Mouse (Mus musculus) forebrain, embryonic 14.5 days (tissue): ENCODE results near the gene Atp8b4. TPM values are rescaled to one million over a fixed set of nuclear protein-coding genes. Genes with fewer than 3 reads are reported as not detected.

Experiments used
- ATAC-seq: fragments of 200-750 bp; cut with Nextera tagmentation; 2 replicates; pipeline ENCODE4 v1.8.0; 2017; ENCODE audit warnings: mild to moderate bottlenecking, moderate library complexity
- DNase-seq: peaks from one replicate; pipeline ENCODE4 v3.0.0-alpha.2; 2015; ENCODE audit warnings: low spot score
- H3K27ac ChIP-seq: fragments of 300-500 bp; sonication (generic); 2 replicates; pipeline ENCODE4 v1.5.1; 2014; ENCODE audit warnings: low read depth, mild to moderate bottlenecking, control low read depth, low read length, moderate library complexity
- H3K27me3 ChIP-seq: fragments of 300-500 bp; sonication (generic); replicated peaks from 2 replicates; pipeline ENCODE4 v1.6.1; 2014; ENCODE audit warnings: low read length, control low read depth, mixed read lengths; ENCODE audit not compliant: control insufficient read depth, insufficient read depth
- H3K36me3 ChIP-seq: fragments of 300-500 bp; sonication (generic); 2 replicates; pipeline ENCODE4 v1.6.1; 2014; ENCODE audit warnings: low read length, control low read depth; ENCODE audit not compliant: control insufficient read depth, insufficient read depth
- H3K4me1 ChIP-seq: fragments of 300-500 bp; sonication (generic); 2 replicates; pipeline ENCODE4 v1.6.1; 2014; ENCODE audit warnings: antibody characterized with exemption, low read length, control low read depth; ENCODE audit not compliant: control insufficient read depth, insufficient read depth
- H3K4me2 ChIP-seq: fragments of 300-500 bp; sonication (generic); 2 replicates; pipeline ENCODE4 v1.6.1; 2014; ENCODE audit warnings: mild to moderate bottlenecking, control low read depth, low read length
- H3K4me3 ChIP-seq: fragments of 300-500 bp; sonication (generic); 2 replicates; pipeline ENCODE4 v1.5.1; 2014; ENCODE audit warnings: low read depth, low read length, control low read depth
- H3K9ac ChIP-seq: fragments of 300-500 bp; sonication (generic); 2 replicates; pipeline ENCODE4 v1.6.1; 2014; ENCODE audit warnings: mild to moderate bottlenecking, low read length, control low read depth, moderate library complexity
- H3K9me3 ChIP-seq: fragments of 300-500 bp; sonication (generic); replicated peaks from 2 replicates; pipeline ENCODE4 v1.6.1; 2016; ENCODE audit warnings: low read length, control low read depth, mixed read lengths; ENCODE audit not compliant: control insufficient read depth
- WGBS: fragments of 180-500 bp; shearing (Covaris S2); extraction: QIAGEN DNeasy Blood & Tissue Kit; methylation state at CpG from one replicate; pipeline ENCODE4 v1.1.7; 2014; 5-methylcytosine and 5-hydroxymethylcytosine counted together
- polyA plus RNA-seq: library from polyadenylated mRNA; unstranded; fragments of >200 nt; fragmentation: Nextera tagmentation; extraction: Ambion mirVana; gene quantifications from 2 replicates; pipeline ENCODE4 v1.2.1, GENCODE M21; 2014

Gene Atp8b4
- polyA plus RNA-seq, 1 experiment from 2014 or later: 0.06 TPM

DNA sequence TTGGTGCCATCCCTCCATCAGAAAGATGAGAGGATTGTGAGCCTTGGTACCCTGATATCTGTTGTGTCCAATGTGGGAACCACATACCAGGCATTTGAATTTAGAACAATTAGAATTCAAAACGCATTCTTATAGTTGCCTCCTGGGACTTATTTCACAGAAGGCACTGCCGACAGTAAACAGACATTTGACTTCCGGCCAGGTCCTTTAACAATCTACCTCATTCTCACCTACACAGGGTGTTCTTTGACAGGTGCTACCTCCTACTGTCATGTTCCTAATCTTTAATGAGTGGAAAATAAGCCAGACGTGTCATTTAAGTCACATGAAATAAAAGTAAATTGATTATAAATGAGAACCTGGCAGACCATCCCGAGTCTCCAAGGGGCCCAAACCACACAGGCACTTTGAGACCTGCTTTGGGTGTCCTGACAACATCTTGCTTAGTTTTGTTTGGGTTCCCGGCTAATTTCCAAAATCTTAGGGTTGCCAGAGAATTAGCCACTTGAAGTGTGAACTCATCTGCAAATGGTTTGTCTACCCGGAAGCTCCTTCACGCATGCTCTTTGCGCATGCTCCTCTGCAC lies 67.9 kb downstream of the Atp8b4 start:
- Histone ChIP-seq H3K4me1 (no peaks in the 10 kb centered on the region), H3K27me3 (no peaks in the 10 kb centered on the region), H3K4me2 (no peak overlapping the region), H3K9ac (no peak overlapping the region), H3K4me3 (no peak overlapping the region), H3K36me3 (no peaks in the 10 kb centered on the region), H3K27ac (no peak overlapping the region), H3K9me3 (no peaks in the 10 kb centered on the region)
- 65% methylated on average over 9 of the region's 9 CpGs for WGBS
- peak; percentile 42; the same call in 1 of the 2 replicates for ATAC-seq
- DNase-seq: peak; percentile 52

DNA sequence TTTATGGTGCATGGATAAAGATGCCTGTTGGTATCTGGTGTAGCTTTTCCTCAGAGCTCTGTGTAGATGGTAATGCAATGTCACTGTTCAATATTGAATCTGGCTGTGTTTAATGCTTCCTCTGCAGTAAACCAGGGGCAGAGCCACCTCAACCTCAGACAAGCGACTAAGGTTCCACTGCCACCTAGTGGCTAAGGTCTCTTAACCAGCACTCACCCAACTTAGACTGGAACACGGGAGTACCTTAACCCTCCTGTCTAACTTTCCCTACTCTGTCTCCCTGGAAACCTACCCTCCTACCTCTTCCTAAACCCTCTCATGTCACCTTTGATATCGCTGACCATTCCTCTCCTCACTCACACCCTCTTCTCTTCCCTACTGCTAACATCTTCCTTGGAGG lies 71.2 kb downstream of the Atp8b4 start:
- no peak overlapping the region for H3K9ac ChIP-seq
- ATAC-seq (no peak; the same call in 1 of the 2 replicates), DNase-seq (peak; percentile 84)
- 15% methylated on average over 3 of the region's 3 CpGs for WGBS
- no peaks in the 10 kb centered on the region for H3K9me3 ChIP-seq
- H3K36me3 ChIP-seq: no peaks in the 10 kb centered on the region
- H3K4me3 ChIP-seq: no peak overlapping the region
- peaks cover 4% of the 10 kb centered on the region; the same call in 1 of the 2 replicates for H3K4me1 ChIP-seq
- H3K4me2 ChIP-seq: no peak overlapping the region
- no peak overlapping the region for H3K27ac ChIP-seq
- H3K27me3 ChIP-seq: no peaks in the 10 kb centered on the region

DNA sequence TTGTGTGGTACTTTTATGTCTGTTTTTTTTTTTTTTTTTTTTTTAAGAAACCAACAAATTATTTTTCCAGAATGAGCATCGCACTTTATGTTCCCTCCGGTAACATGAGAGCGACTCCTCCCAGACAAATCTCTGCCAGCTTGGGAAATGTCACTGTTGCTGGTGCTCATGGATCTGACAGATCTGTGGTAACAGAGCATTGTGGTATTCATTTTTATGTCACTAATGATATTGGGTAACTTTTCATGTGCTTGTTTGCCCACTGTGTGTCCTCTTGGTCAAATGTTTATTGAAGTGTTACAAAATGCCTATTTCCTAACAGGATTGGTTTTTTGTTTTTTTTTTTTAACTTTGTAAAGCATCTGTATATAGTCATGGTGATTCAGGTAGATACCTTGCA lies 75.3 kb downstream of the Atp8b4 start:
- WGBS: 58% methylated on average over 3 of the region's 3 CpGs
- Histone ChIP-seq H3K9ac (no peak overlapping the region), H3K36me3 (no peaks in the 10 kb centered on the region), H3K4me1 (peaks cover 4% of the 10 kb centered on the region; the same call in 1 of the 2 replicates), H3K27me3 (no peaks in the 10 kb centered on the region), H3K4me3 (no peak overlapping the region), H3K9me3 (no peaks in the 10 kb centered on the region), H3K4me2 (peak overlapping the region; percentile 2; the same call in 1 of the 2 replicates), H3K27ac (no peak overlapping the region)
- peak; percentile 15 for DNase-seq
- ATAC-seq: no peak

DNA sequence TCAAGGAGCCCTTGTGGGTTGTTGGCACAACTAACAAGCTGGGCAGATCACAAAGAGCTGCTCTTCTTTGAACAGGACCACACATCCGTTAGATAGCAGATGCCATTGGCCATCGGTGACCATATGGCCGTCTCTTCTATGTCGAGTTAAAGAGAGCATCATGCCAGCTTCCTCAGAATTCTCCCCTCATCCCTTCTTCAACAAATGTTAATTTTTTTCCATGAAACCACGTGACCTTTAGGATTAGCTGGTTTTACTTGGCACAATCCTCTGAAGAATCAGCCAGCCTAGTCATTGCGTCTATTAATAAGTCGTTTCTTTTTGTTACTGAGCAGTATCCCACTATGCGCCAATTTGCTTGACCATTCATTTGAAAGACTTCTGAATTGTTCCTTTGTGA lies 75.8 kb downstream of the Atp8b4 start:
- peak; percentile 73 for ATAC-seq
- H3K9me3 ChIP-seq: no peaks in the 10 kb centered on the region
- H3K27ac ChIP-seq: no peak overlapping the region
- peaks cover 4% of the 10 kb centered on the region; the same call in 1 of the 2 replicates for H3K4me1 ChIP-seq
- H3K4me2 ChIP-seq: peak overlapping the region; percentile 2; the same call in 1 of the 2 replicates
- no peak overlapping the region for H3K9ac ChIP-seq
- H3K36me3 ChIP-seq: no peaks in the 10 kb centered on the region
- no peaks in the 10 kb centered on the region for H3K27me3 ChIP-seq
- peak; percentile 68 for DNase-seq
- 37% methylated on average over 8 of the region's 8 CpGs for WGBS
- no peak overlapping the region for H3K4me3 ChIP-seq

DNA sequence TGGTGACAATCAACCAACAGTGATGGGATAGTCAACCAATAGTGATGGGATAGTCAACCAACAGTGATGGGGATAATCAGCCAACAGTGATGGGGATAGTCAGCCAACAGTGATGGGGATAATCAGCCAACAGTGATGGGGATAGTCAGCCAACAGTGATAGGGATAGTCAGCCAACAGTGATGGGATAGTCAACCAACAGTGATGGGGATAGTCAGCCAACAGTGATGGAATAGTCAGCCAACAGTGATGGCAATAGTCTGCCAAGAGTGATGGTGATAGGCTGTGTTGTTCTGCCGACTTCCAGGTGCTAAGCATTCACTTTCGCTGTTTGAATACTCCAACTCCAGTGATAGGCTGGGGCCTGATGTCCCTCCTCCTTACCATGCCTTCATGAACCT lies 79.6 kb downstream of the Atp8b4 start:
- H3K27me3 ChIP-seq: no peaks in the 10 kb centered on the region
- no peak overlapping the region for H3K9ac ChIP-seq
- WGBS: 71% methylated on average over 2 of the region's 2 CpGs
- peak; percentile 3 for DNase-seq
- H3K27ac ChIP-seq: no peak overlapping the region
- ATAC-seq: no peak
- peaks cover 4% of the 10 kb centered on the region; the same call in 1 of the 2 replicates for H3K4me1 ChIP-seq
- no peaks in the 10 kb centered on the region for H3K36me3 ChIP-seq
- no peak overlapping the region for H3K4me2 ChIP-seq
- H3K9me3 ChIP-seq: no peaks in the 10 kb centered on the region
- H3K4me3 ChIP-seq: no peak overlapping the region

DNA sequence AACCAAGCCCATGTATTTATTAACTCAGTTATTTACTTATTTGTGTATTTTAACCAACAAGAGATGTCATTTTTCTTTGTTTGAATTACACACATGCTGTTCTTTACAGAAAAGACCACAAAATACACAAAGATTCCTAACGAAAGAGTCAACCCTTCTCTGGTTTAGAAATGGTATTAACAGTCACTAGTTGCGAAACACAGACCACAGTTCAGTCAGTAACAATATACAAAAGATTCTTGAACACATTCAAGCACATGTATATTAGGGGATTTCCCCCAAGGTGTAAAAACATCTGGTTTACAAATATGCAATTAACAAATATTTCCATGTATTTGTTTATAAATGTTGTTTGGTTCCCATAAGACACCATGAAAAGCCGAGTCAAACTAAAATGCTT lies 81.6 kb downstream of the Atp8b4 start:
- no peak overlapping the region for H3K4me2 ChIP-seq
- no peaks in the 10 kb centered on the region for H3K9me3 ChIP-seq
- no peak overlapping the region for H3K4me3 ChIP-seq
- WGBS: 90% methylated on average over 3 of the region's 3 CpGs
- H3K9ac ChIP-seq: no peak overlapping the region
- H3K27ac ChIP-seq: no peak overlapping the region
- no peak for DNase-seq
- no peaks in the 10 kb centered on the region for H3K36me3 ChIP-seq
- no peaks in the 10 kb centered on the region for H3K27me3 ChIP-seq
- ATAC-seq: no peak
- no peaks in the 10 kb centered on the region for H3K4me1 ChIP-seq

DNA sequence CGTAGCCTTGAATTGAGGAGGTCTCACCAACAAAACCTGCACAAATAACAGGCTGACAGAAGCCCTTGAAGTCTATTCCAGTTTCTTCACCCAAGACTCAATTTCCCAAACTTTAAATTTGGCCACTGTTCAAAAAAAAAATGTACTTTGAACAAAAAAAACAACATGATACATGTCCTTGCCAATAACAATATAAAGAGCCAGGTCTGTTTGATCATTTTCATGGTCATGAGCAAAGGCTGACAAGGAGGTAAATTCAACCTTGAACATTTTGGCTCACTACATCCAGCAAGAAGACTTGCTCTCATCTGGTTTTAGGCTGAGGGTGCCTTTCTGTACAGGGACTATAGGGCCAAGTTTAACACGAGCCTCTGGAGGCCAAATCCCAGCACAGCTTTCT lies 83.7 kb downstream of the Atp8b4 start:
- ATAC-seq (no peak), DNase-seq (no peak)
- Histone ChIP-seq H3K9ac (no peak overlapping the region), H3K27me3 (no peaks in the 10 kb centered on the region), H3K36me3 (no peaks in the 10 kb centered on the region), H3K27ac (no peak overlapping the region), H3K4me2 (no peak overlapping the region), H3K4me1 (no peaks in the 10 kb centered on the region), H3K9me3 (no peaks in the 10 kb centered on the region), H3K4me3 (no peak overlapping the region)
- WGBS: 54% methylated on average over 2 of the region's 2 CpGs

DNA sequence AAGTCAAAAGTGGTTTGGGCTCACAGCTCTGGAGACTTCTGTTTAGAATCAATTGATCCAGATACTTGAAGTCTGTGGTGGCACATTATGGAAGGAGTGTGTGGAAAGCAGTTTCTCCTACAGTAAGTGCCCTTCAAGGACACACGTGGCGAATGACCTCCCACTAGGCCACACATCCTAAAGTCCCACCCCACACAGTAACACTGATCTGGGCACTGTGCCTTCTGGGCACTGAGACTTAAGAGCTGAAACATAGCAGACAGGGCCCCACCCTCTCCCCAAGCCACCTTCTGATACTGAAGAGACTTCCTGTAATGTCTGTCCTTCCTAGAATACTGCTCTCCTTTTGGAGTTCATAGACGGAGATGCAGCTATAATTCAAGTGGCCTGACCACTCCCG lies 84.5 kb downstream of the Atp8b4 start:
- ATAC-seq (no peak), DNase-seq (no peak)
- no peaks in the 10 kb centered on the region for H3K27me3 ChIP-seq
- no peaks in the 10 kb centered on the region for H3K4me1 ChIP-seq
- no peak overlapping the region for H3K4me3 ChIP-seq
- H3K4me2 ChIP-seq: no peak overlapping the region
- no peak overlapping the region for H3K9ac ChIP-seq
- H3K27ac ChIP-seq: no peak overlapping the region
- H3K9me3 ChIP-seq: no peaks in the 10 kb centered on the region
- no peaks in the 10 kb centered on the region for H3K36me3 ChIP-seq
- WGBS: 55% methylated on average over 4 of the region's 4 CpGs

DNA sequence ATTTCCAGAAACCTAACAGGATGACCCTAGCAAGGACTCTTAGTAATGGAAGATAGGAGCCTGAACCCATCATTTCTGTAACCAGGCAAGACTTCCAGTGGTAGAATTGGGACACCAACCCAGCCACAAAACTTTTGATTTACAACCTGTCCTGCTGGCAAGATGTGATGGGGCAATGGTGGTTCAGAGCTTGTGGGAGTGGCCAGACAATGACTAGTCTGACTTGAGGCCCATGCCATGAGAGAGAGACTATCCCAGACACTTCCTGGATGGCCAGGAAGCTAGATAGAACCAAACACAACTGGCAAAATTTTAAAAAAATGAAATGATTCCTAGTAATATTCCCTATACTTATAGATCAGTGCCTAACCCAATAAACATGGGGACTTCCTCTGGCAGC lies 87.7 kb downstream of the Atp8b4 start:
- Histone ChIP-seq H3K27ac (no peak overlapping the region), H3K9me3 (no peaks in the 10 kb centered on the region), H3K4me1 (no peaks in the 10 kb centered on the region), H3K27me3 (no peaks in the 10 kb centered on the region), H3K36me3 (no peaks in the 10 kb centered on the region), H3K9ac (no peak overlapping the region), H3K4me3 (no peak overlapping the region), H3K4me2 (no peak overlapping the region)
- DNase-seq (no peak), ATAC-seq (no peak)
